Mouse (Mus musculus): ENCODE results near the gene Rnf208.

DNA sequence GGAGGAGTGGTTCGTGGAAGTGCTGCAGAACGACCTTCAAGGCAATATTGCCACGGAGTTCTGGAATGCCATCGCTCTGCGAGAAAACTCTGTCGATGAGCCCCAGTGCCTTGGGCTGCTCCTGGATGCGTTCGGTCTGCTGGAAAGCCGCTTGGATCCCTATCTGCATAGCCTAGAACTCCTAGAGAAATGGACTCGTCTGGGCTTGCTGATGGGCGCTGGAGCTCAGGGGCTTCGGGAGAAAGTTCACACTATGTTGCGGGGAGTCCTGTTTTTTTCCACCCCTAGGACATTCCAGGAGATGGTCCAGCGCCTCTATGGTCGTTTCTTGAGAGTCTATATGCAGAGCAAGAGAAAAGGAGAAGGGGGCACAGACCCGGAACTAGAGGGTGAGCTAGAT lies 31.0 kb downstream of the Rnf208 start:
- TF ChIP-seq CTCF (conservative IDR thresholded peaks at IDR 0.05; ENCODE audit: insufficient read depth, insufficient read length, low read depth, low read length) (no peak), POLR2A (IDR thresholded peaks at IDR 0.05; ENCODE audit: low read depth, low read length) (no peak)

Data from kidney, adult 2 months (tissue).